Mouse (Mus musculus) lung, embryonic 14.5 days (tissue): ENCODE measurements around the gene Tmem95. TPM values are rescaled to one million over a fixed set of nuclear protein-coding genes. Genes with fewer than 3 reads are reported as not detected.

Source experiments
- ATAC-seq: fragments of 200-750 bp; cut with Nextera tagmentation; 2 replicates; pipeline ENCODE4 v1.8.0; 2017; ENCODE audit warnings: mild to moderate bottlenecking, moderate TSS enrichment, moderate library complexity; ENCODE audit not compliant: insufficient read depth
- DNase-seq: peaks from one replicate; pipeline ENCODE4 v3.0.0-alpha.2; 2015
- H3K27ac ChIP-seq: fragments of 300-500 bp; sonication (generic); 2 replicates; pipeline ENCODE4 v1.5.1; 2014; ENCODE audit warnings: low read depth, mild to moderate bottlenecking, moderate library complexity
- H3K27me3 ChIP-seq: fragments of 300-500 bp; sonication (generic); 2 replicates; pipeline ENCODE4 v1.6.1; 2014; ENCODE audit warnings: low read length, control low read depth; ENCODE audit not compliant: insufficient read depth
- H3K36me3 ChIP-seq: fragments of 300-500 bp; sonication (generic); 2 replicates; pipeline ENCODE4 v1.6.1; 2014; ENCODE audit warnings: control low read depth; ENCODE audit not compliant: insufficient read depth
- H3K4me1 ChIP-seq: fragments of 300-500 bp; sonication (generic); 2 replicates; pipeline ENCODE4 v1.6.1; 2014; ENCODE audit warnings: antibody characterized with exemption, control low read depth; ENCODE audit not compliant: insufficient read depth
- H3K4me2 ChIP-seq: fragments of 300-500 bp; sonication (generic); 2 replicates; pipeline ENCODE4 v1.6.1; 2014; ENCODE audit warnings: mild to moderate bottlenecking
- H3K4me3 ChIP-seq: fragments of 300-500 bp; sonication (generic); 2 replicates; pipeline ENCODE4 v1.5.1; 2014; ENCODE audit warnings: low read depth, low read length
- H3K9ac ChIP-seq: fragments of 300-500 bp; sonication (generic); 2 replicates; pipeline ENCODE4 v1.6.1; 2014
- H3K9me3 ChIP-seq: fragments of 300-500 bp; sonication (generic); 2 replicates; pipeline ENCODE4 v1.6.1; 2016; ENCODE audit warnings: low read depth, low read length, control low read depth
- CTCF ChIP-seq: IDR thresholded peaks from 2 replicates; pipeline ENCODE4 v1.5.1; 2016; ENCODE audit warnings: antibody characterized with exemption, low read depth
- WGBS: fragments of 180-500 bp; shearing (Covaris S2); extraction: QIAGEN DNeasy Blood & Tissue Kit; methylation state at CpG from one replicate; pipeline ENCODE4 v1.1.7; 2014; 5-methylcytosine and 5-hydroxymethylcytosine counted together
- polyA plus RNA-seq: library from polyadenylated mRNA; unstranded; fragments of >200 nt; fragmentation: Nextera tagmentation; extraction: Ambion mirVana; gene quantifications from 2 replicates; pipeline ENCODE4 v1.2.1, GENCODE M21; 2014

Gene Tmem95
- polyA plus RNA-seq, 1 experiment from 2014 or later, result not detected

DNA sequence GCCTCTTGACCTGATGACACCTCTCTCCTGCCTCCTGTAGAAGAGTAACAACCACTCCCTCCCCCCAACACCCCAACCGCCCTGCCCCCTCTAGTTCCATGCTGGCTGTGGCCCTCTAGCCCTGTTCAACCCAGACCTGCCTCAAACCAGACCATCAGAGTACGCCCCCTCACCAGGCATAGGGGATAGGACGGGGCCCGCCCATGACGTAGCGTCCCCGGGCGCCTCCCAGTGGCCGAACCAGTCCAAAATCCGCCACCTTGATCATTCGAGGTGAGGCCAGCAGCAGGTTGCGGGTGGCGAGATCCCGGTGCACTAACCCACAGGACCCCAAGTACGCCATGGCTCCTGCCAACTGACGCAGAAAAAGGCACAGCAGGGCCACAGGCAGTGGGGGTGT, 22.5 kb downstream of the Tmem95 start:
- 28% methylated on average over 16 of the region's 16 CpGs for WGBS
- 0 out of 2 replicates have a peak overlapping the region, but pooled peaks have one; percentile 25 for H3K4me2 ChIP-seq
- no peak overlapping the region for H3K27ac ChIP-seq

DNA sequence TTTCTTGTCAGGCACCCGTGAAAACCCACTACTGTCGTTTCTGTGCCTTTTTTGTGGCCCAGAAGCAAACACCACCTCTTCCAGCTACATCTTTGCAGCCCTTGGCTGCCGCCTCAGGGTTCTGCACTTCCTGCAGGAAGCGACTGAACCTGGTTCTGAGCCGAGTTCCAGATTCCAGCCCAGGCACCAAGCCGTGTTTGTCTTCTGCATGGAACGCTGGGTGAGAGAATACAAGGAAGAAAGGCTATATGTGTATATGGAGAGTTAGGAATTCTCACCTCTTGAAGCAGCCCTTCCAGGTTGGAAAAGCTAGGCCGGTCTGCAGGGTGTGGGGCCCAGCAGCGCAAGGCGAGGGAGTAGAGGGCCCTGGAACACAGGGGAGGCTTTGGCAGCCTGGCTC, 23.1 kb downstream of the Tmem95 start:
- Histone ChIP-seq H3K4me1 (no peaks in the 10 kb centered on the region), H3K4me3 (no peak overlapping the region), H3K9me3 (no peaks in the 10 kb centered on the region), H3K27me3 (peaks cover 12% of the 10 kb centered on the region), H3K36me3 (peaks cover 36% of the 10 kb centered on the region), H3K4me2 (no peak overlapping the region), H3K27ac (no peak overlapping the region), H3K9ac (no peak overlapping the region)
- DNase-seq (no peak), ATAC-seq (no peak)
- WGBS, result 76% methylated on average over 10 of the region's 10 CpGs
- no peak for TF ChIP-seq CTCF

More for the DNA sequence above, 22.5 kb downstream of the Tmem95 start:
- DNase-seq, result no peak
- H3K9ac ChIP-seq, result no peak overlapping the region
- peak; percentile 63 for TF ChIP-seq CTCF
- H3K36me3 ChIP-seq, result peaks cover 30% of the 10 kb centered on the region
- peak; percentile 38; the same call in 1 of the 2 replicates for ATAC-seq
- H3K27me3 ChIP-seq, result peaks cover 12% of the 10 kb centered on the region
- H3K4me1 ChIP-seq, result no peaks in the 10 kb centered on the region
- no peaks in the 10 kb centered on the region for H3K9me3 ChIP-seq
- no peak overlapping the region for H3K4me3 ChIP-seq

DNA sequence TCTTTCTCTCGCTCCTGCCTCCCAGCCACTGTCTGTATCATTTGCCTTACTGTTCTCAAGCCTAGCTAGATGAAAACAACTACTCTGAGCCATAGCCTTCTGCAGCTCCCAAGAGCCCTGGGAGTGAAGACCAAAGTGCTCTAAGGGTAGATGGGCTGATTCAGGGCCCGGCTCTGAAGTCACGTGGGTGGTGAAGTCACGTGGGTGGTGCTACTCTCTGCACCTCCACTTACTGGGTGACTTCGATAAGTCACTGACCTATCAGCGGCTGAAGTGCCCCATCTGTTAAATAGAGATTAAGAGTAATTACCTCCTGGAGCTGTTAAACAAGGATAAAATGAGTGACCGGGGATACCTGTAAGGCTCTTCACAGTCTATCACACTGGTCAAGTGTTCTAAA, 23.8 kb downstream of the Tmem95 start:
- no peaks in the 10 kb centered on the region for H3K9me3 ChIP-seq
- H3K27ac ChIP-seq, result no peak overlapping the region; the same call in 1 of the 2 replicates
- no peak for TF ChIP-seq CTCF
- H3K4me1 ChIP-seq, result no peaks in the 10 kb centered on the region
- no peak overlapping the region for H3K4me3 ChIP-seq
- ATAC-seq, result peak; percentile 41; the same call in 1 of the 2 replicates
- peaks cover 43% of the 10 kb centered on the region for H3K36me3 ChIP-seq
- no peak overlapping the region for H3K9ac ChIP-seq
- no peak overlapping the region for H3K4me2 ChIP-seq
- DNase-seq, result no peak
- WGBS, result 55% methylated on average over 7 of the region's 7 CpGs
- H3K27me3 ChIP-seq, result peaks cover 8% of the 10 kb centered on the region

DNA sequence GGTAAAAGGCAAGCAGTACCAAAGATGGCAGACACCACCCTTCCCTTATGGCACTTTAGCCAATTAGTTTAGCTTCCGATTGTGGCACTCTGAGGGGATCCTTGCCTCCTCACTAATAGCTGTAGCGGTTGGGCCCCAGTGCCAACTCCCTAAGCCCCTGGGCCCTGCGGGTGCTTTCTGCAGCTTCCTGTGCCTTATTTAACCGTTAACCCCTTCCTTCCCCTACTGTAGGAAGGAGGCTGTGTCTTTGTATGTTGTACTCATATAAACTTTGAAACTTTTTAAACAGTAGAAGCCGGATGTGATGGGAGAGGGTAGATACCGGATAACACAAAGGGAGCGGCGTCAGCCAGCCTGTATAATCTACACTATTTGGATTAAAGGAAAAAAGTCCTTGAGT, 27.1 kb downstream of the Tmem95 start:
- TF ChIP-seq CTCF, result no peak
- H3K9ac ChIP-seq, result no peak overlapping the region; the same call in 1 of the 2 replicates
- H3K4me1 ChIP-seq, result 0 out of 2 replicates have a peak, but pooled peaks cover under 1% of the 10 kb centered on the region
- ATAC-seq (no peak), DNase-seq (no peak)
- 70% methylated on average over 8 of the region's 8 CpGs for WGBS
- H3K36me3 ChIP-seq, result peaks cover 54% of the 10 kb centered on the region
- no peaks in the 10 kb centered on the region for H3K27me3 ChIP-seq
- H3K9me3 ChIP-seq, result no peaks in the 10 kb centered on the region
- no peak overlapping the region for H3K4me3 ChIP-seq
- H3K27ac ChIP-seq, result no peak overlapping the region
- no peak overlapping the region for H3K4me2 ChIP-seq

DNA sequence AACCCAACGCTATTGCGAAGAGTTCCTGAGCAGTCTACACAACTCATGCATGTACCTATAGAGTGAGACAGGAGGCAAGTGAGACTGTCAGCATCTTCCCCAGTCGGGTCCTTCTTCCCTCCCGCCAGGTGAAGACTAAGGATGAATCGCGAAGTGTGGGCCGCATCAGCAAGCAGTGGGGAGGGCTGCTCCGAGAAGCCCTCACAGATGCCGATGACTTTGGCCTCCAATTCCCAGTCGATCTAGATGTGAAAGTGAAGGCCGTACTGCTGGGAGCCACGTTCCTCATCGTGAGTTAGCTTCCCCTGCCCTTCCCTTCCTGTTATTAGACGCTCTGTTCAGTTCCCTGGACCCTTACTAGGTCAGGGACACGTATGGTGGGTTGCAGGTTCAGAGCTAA, 27.9 kb downstream of the Tmem95 start:
- no peak overlapping the region for H3K4me3 ChIP-seq
- H3K36me3 ChIP-seq, result peaks cover 52% of the 10 kb centered on the region
- 0 out of 2 replicates have a peak, but pooled peaks cover 5% of the 10 kb centered on the region for H3K4me1 ChIP-seq
- ATAC-seq, result no peak
- WGBS, result 89% methylated on average over 15 of the region's 15 CpGs
- H3K9ac ChIP-seq, result no peak overlapping the region
- no peak for DNase-seq
- no peaks in the 10 kb centered on the region for H3K27me3 ChIP-seq
- TF ChIP-seq CTCF, result no peak
- no peak overlapping the region for H3K4me2 ChIP-seq
- no peaks in the 10 kb centered on the region for H3K9me3 ChIP-seq
- H3K27ac ChIP-seq, result no peak overlapping the region

DNA sequence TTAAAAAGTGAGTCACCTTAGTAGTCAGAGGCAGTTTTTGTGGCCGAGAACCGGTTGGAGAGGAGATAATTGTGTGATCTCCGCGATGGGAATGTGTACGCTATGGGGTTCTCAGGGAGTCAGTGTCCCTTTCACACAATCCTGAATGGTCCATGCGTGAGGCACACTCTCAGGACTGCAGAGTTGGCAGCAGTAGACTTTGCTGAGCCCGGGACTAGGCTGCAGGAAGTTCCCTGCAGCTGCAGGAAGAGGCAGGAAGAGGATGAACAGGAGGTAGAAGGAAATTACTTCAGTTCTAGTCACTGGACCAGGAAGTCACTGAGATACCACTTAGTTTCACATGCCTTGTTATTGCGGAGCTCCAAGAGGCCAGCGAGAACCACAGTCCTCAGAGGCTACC, 28.7 kb downstream of the Tmem95 start:
- Histone ChIP-seq H3K4me3 (no peak overlapping the region), H3K4me1 (0 out of 2 replicates have a peak, but pooled peaks cover 5% of the 10 kb centered on the region), H3K27ac (no peak overlapping the region), H3K9me3 (no peaks in the 10 kb centered on the region), H3K36me3 (peaks cover 52% of the 10 kb centered on the region), H3K4me2 (no peak overlapping the region), H3K27me3 (no peaks in the 10 kb centered on the region), H3K9ac (no peak overlapping the region)
- no peak for DNase-seq
- no peak for ATAC-seq
- TF ChIP-seq CTCF, result no peak
- 78% methylated on average over 9 of the region's 9 CpGs for WGBS

DNA sequence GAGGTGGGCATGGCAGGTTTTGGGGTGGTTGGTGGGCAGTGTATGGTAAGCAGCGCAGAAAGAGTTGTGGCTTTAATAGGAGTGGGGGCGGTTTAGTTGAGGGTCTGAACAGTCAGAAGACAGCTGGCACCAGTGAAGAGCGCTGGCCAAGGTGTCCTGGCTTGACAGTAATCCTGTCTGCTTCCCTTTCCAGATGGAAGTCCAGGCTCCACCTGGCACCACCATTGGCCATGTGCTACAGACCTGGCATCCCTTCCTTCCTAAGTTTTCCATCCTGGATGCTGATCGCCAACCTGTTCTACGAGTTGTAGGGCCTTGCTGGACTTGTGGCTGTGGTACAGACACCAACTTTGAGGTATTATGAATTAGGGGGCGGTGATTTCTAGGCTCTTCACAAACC, 29.8 kb downstream of the Tmem95 start:
- Histone ChIP-seq H3K27me3 (no peaks in the 10 kb centered on the region), H3K4me1 (0 out of 2 replicates have a peak, but pooled peaks cover 5% of the 10 kb centered on the region), H3K4me3 (peak overlapping the region; percentile 82), H3K27ac (no peak overlapping the region), H3K36me3 (peaks cover 51% of the 10 kb centered on the region), H3K4me2 (peak overlapping the region; percentile 83), H3K9ac (peak overlapping the region; percentile 90; the same call in 1 of the 2 replicates), H3K9me3 (no peaks in the 10 kb centered on the region)
- ATAC-seq (no peak), DNase-seq (no peak)
- no peak for TF ChIP-seq CTCF
- 93% methylated on average over 6 of the region's 6 CpGs for WGBS
